Mouse (Mus musculus): ENCODE measurements around the gene Cebpe.

DNA sequence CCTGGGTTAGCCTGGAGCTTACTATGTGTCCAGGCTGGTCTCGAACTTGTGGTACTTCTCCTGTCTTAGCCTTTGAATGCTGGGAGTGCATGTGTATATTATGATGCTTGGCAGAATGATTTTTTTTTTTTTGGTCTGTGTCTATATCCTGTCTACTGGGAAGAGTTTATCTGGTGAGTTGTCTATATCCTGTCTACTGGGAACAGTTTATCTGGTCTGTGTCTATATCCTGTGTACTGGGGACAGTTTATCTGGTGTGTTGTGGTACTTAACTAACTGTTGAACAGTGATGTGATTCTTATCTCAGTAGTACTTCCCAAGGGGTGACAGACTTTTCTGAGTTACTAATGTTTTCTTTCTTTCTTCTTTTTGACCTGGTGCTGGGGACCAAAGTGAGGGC, 39.8 kb upstream of the Cebpe start:
- TF ChIP-seq POLR2A (IDR thresholded peaks at IDR 0.05; ENCODE audit: borderline replicate concordance, extremely low read depth, insufficient read depth, insufficient read length, poor library complexity, severe bottlenecking) (no peak), CTCF (IDR thresholded peaks at IDR 0.05; ENCODE audit: borderline replicate concordance, extremely low read depth, insufficient read depth, insufficient read length) (no peak)

All from brain, embryonic 14.5 days (tissue).